Mouse (Mus musculus): Measurements from ENCODE around the gene Ajm1. TPM values are rescaled to one million over a fixed set of nuclear protein-coding genes. Genes with fewer than 3 reads are reported as not detected.

Ajm1 gene
- total RNA-seq (2021): under 1 TPM; 0.10 to 0.12 TPM

DNA sequence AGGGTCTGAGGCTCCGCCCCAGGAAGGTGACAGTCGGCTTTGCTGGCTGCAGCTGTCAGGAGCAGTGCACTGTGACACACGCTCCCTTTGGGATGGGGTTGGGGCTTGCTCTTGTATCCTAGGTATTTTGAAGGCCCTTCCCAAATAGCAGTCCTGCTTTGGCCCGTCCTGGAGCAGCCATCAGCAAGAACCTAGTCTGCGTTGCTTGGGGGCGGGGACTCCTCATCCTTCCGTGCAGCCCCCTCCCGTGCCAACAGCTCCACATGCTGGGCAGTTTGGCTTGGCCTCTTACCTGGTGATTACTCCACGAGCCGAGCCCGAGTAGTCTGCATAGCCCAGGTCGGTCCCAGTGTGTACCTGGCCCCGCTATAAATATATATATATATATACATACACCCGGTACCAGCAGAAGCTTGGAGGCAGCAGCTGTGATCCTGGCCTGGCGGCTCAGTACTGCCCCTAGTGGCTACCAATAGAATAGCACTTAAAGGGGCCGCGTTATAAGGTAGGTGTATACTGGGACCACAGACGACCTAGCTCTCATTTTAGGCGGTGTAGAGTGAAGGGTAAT, at the start of gene Ajm1:
Gene Ajm1 (minus strand): TSS at position 464 of the 571 bp plus-strand sequence.
- intact Hi-C loops (cut with DNase I): no loop called here
- DNase-seq: peak; percentile 76 to 81

DNA sequence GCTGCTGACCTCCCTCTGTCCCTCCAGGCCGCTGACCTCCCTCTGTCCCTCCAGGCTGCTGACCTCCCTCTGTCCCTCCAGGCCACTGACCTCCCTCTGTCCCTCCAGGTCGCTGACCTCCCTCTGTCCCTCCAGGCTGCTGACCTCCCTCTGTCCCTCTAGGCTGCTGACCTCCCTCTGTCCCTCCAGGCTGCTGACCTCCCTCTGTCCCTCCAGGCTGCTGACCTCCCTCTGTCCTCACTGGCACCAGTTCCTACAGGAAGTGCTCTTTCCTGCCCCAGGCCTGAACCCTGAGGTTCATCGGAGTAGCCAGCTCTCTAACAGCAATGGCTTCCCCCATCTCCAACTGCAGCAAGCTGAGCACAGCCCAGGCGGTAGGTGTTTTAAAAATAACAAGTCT, 47.2 kb upstream of the Ajm1 start:
- intact Hi-C loops (cut with DNase I): no loop called here
- DNase-seq: no peak

- no peak for DNase-seq
- intact Hi-C loops (cut with DNase I): no loop called here
Observed at GRCm38 (mm10) chr2:25627811-25628210, 46.3 kb upstream of the Ajm1 start, which contains the start of gene Fcna. Fcna (minus strand) TSS chr2:25628030.

DNA sequence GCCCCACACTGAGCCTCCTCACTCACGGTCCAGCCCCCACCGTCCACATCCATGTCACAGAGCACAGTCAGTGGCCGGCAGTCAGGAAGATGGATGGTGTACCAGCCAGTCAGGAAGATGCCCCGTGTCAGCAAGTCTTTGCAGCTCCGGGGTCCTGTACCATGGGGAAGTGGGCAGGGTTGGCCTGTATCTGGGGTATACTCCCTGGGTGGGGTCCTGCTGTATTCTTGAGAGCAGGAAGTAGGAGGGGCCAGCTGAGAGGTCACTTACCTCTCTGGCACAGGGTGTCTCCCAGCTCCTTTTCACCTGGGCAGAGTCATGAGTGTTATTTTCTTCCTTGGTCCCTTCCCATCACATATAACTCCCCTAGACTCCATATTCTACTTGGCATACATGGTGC, 44.4 kb upstream of the Ajm1 start:
- no peak for DNase-seq
- intact Hi-C loops (cut with DNase I): no loop called here

DNA sequence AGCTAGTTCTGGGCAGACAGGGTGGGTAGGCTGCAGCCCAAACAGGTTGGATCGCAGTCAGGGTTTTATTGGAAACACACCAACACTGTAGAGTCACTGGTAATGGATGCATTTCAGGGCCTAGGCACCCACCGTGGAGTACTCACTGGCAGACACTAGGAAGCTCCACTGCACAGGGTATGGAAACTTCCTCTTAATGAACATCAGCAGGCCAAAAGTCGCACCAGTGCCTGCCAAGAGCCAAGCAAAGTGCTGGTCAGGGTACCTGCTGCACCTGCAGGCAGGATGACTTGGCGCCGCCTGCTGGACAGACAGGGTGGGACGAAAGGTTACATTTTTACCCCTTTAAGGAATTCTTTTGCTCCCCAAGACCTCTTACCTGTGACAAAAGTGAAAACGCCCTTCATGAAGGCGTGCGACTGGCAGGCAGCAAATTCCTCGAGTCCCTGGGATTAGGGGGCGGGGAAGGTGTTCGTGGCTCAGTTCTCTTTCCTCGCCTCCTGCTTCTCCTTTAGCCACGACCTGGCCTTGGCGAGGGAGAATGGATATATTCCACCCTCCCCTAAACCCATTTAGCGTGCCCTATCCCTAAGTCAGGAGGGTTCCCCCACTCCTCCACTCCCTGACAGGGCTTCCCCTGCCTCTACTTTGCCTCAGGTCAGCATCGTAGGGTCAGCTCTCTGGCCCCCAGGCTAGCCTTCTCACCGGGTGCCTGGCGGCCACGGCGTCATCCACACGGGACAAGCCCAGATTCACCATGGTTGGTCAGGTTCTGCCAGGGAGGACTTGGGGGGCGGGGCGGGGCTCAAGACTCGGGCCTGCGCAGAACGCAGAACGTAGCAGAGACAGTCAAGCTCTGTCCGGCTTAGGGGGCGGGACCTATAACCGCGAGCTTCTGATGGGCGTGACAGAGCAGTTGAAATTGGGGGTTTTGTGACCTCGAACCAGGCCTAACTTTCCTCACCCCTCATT, 40.0 kb upstream of the Ajm1 start, which contains the start of gene Tmem141:
Gene Tmem141 (minus strand): TSS at position 777 of the 972 bp plus-strand sequence.
- peak; percentile 91 to 93 for DNase-seq
- intact Hi-C loops (cut with DNase I): no loop called here

- intact Hi-C loops (cut with DNase I): no loop called here
- DNase-seq: no peak
Observed at GRCm38 (mm10) chr2:25620852-25621228, 39.3 kb upstream of the Ajm1 start.

DNA sequence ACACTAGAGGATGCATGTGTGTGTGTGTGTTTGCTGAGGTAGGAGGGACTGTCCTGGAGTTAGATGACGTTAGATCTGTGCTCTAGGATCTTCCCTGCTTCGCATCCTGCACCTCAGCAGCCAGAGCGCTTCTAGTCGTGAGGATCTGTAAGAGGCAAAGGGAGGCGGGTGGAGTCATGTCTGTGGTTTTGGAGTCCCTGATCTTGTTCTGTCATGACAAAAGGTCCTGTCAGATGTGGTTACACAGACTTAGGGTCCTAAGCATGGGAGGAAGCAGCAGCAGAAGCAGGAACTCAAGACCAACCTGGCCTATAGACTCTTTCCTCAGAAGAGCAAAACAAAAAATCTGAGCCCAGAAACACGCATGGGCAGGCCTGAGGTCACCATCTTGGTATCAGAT, 38.8 kb upstream of the Ajm1 start:
- intact Hi-C loops (cut with DNase I): no loop called here

DNA sequence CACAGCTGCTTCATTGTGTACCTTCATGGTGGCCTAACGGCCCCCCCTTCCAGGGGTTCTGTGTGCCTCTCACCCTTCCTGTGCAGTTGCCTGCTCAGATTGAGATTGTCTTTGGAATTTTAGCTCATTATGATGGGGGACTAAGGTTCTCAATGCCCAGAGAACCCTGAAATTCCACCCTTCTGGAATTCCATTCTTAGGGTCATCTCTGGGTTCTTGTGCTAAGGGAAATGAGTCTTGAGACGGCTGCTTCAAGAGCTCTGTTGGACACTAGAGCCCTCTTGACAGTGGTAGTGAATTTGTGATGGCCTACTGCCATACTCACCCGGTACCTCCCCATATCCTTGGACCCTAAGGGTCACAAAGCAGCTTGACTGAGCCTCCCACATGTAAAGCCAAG, 36.0 kb upstream of the Ajm1 start, which contains the start of gene Ccdc183:
Gene Ccdc183 (minus strand): TSS at position 101 of the 400 bp plus-strand sequence.
- no peak for DNase-seq
- intact Hi-C loops (cut with DNase I): no loop called here

More for the DNA sequence above, 38.8 kb upstream of the Ajm1 start:
- no peak for DNase-seq

DNA sequence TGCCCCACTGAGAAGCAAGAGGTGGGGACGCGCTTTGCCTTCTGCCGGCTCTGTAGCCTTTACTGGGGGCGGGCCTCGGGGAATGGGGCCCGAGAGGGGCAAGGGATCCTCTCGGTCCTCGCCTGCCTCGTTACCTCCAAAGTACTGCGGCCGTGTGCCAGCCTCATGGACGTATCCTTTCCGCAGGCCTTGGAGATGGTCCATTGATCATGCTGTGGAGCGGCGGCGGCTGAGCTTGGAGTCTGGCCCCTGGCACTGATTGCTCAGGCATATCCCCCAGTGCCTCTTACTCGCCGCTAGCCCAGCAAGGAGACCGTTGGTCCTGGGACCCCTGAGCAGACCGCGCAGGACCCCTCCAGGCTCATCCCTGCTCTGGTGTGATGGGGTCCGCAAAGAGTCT, 34.8 kb upstream of the Ajm1 start:
- intact Hi-C loops (cut with DNase I): no loop called here
- DNase-seq: no peak

DNA sequence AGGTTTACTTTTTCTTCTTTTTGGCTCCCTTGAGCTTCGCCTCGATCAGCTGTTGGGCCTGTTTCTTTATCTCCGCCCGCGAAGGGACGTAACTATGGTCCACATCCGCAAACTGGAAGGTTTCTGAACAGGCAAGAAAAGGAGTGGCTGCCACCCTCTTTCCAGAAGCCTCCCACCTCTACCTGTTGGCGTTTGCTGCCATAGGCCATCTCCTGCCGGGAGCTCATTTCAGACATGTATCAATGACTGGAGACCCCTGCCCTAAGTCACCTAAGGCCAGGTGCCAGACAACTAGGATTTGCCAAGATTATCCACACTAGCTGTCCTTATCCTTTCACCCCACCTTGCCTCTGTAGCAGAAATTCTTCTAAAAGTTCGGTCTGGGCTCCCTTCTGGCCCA, 27.1 kb upstream of the Ajm1 start:
- intact Hi-C loops (cut with DNase I): no loop called here
- DNase-seq: no peak

GRCm38 (mm10) chr2:25607761-25608622, 26.4 kb upstream of the Ajm1 start, which contains the start of gene Rabl6:
Rabl6 (minus strand) TSS chr2:25608521.
- intact Hi-C loops (cut with DNase I): no loop called here
- peak; percentile 92 to 93 for DNase-seq

DNA sequence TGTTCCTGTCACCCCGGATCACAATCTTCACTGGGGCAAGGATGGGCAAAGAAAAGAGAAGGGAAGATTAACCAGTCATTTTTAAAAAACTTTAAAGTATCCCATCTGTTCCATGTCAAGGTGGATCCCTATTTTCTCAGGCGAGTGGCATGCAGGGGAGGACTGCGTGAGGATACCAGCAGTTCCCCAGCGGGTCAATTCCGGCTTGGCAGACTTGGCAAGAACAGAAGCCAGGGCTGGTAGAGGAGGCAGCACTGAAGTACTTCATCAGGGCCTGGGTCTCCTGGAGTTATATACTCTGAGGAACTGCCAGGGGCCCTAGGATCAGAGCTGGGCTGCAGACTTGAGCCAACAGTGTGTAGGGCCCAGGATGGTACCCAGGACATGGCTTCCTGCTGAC, 21.0 kb upstream of the Ajm1 start:
- intact Hi-C loops (cut with DNase I): no loop called here
- no peak for DNase-seq

DNA sequence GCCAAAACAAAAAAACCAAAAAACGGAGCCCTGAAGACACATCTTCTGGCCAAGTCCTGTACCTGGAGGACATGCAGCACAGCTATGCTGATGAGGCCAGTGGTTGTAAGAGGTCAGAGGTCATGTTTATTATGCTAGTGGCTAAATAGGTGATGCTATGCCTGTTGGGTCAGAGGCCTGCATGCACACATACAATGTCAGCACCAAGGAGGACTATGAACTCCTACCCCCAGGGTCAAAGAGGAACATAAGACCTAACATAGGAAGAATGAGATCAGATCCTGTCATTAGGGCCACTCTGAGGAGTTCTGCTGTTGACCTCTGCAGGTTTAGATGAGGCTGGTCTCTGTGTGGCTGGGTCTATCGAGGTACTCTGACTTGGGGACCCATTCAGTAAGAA, 18.5 kb upstream of the Ajm1 start:
- intact Hi-C loops (cut with DNase I): no loop called here
- DNase-seq: no peak

DNA sequence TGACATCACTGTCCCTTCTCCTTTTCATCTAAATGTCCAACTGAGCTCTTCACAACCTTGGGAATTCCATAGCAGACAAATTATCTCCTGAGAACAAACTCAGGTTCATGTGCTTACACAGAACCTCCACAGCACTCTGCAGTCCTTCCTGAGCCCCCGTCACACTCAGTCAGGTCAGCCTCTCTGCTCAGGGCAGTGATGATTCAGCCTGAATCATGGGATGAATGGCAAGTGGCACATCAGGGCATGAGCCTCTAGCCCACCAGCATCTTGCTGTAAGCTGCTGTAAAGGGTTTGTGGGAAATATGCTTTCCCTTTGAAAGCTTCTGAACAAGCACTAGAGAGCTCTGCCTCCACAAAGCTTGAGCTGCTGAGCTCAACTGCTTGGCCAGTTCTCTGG, 17.2 kb upstream of the Ajm1 start:
- DNase-seq: no peak
- intact Hi-C loops (cut with DNase I): no loop called here

DNA sequence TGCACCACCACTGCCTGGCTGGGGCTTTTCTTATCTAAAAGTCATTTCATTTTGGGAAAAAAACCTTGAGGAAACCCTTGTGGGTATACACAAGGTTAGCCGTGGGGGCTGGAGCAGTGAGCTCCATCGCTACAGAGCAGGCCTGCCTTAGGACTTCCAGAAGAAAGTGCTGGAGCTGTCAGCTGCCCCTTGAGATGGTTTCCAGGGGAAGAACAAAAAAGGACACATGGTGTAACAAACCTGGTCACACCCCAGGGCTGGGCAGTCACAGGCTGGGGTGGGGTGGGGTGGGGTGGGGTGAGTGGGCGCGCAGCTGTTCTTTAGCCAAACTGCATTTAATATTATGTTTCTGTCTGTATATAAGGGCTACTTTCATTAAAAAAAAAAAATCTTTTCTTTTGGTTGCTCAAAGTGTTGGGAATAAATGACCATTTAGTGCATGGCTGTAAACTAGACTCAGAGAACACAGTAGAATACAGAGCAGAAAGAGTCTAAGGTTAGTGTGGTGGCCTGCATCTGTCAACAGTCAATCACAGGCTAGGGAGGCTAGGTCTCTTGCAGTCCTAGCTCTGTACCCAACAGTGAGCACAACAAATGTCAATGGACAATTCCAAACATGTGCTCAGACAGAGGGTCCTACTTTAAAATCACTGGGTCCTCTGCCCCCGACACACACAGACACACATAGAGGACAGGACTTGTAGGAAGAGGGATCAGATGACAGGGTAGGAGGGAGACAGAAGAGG, 15.4 kb upstream of the Ajm1 start:
- DNase-seq: no peak
- intact Hi-C loops (cut with DNase I): no loop called here

DNA sequence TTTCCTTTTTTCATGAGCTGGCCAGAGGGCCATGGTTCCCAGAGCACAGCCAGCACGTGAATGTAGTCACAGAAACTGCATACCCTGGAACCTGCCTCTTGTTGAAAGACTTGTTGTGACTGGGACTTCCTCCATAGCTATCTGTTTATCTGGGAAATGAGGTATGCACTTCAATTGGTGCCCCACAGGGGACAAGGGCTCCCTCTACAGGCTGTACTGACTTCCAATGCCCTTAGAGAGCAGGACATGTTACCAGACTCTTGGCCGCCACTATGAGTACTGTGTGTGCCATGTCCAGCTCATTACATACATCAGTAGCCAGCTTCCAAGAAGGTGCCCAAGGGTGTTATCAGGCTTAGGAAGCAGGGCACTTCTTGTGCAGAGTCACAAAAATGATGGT, 10.3 kb upstream of the Ajm1 start:
- intact Hi-C loops (cut with DNase I): no loop called here
- DNase-seq: no peak

DNA sequence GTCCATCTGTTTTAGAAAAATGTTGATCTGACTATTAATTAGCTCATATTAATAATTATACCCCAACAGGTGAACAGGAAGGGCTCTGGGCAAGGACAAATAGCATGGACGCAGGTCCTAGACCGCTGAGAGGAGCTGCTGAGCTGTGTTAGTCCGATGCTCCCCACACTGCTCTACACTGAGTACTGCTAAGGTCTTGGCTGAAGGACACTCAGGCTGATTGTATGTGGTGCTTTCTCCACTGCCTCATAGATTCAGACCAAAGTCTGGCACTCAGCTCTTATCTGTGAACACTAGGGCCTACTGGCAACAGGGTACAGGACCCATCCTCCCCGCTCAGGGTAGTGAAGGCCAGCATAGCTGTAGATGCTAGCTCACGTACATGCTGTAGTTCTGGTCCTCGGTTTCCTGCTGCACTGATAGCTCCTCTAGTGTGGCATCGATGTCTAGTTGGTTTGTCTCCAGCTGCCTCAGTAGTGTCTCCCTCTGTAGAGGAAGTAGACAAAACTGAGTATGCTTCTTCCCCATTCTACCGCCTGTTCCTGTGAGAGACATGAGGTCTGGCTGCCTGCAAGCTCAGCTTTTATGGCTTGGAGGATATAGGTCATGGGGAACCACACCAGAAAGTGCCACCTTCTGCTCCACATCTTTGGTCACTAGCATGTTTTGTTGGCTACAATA, 6.8 kb upstream of the Ajm1 start:
- intact Hi-C loops (cut with DNase I): no loop called here
- DNase-seq: no peak

- DNase-seq: no peak
- intact Hi-C loops (cut with DNase I): no loop called here
Observed at GRCm38 (mm10) chr2:25587290-25587689, 5.7 kb upstream of the Ajm1 start.

DNA sequence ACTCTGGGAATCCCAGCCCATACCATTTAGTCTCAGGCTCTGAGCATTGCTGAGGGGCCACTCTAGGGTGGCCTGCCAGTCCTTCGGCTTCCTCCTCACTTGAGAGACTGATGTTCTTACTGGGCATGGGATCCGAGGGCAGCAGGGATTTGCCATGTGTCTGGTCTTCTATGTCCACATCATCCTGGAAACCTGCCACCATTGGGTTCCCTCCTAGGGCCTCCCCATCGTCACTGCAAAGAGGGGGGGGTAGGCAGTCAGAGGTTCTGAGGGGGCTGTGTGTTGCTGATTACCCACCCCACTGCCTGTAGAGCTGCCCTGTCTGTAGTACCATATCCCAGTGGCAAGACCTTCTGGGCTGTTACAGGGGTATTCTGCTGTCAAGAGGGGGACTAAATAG, 4.0 kb upstream of the Ajm1 start:
- intact Hi-C loops (cut with DNase I): no loop called here
- DNase-seq: no peak

DNA sequence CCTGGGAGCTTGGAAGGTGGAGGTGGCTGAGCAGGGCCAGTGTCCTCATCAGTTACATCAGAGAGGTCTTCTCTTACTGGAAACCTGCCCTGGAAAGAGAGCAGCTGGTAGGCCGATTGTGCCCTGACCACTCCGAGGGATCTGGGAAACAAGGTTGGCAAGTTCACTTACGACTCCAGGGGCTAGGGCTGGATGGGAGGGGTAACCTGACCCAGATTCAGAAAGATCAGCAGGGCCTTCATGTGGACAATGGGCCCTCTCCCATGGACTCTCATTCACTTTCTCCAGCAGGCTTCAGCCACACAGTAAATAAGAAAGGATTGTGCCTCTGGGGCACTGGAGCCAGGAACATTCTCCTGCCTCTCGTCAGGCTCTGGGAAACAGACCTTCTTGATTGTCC, 3.3 kb upstream of the Ajm1 start:
- no peak for DNase-seq
- intact Hi-C loops (cut with DNase I): no loop called here

All from heart, postnatal 10 days (tissue).